Comparison of ENCODE assay signal across 8 mouse cellular contexts in the genomic region with DNA sequence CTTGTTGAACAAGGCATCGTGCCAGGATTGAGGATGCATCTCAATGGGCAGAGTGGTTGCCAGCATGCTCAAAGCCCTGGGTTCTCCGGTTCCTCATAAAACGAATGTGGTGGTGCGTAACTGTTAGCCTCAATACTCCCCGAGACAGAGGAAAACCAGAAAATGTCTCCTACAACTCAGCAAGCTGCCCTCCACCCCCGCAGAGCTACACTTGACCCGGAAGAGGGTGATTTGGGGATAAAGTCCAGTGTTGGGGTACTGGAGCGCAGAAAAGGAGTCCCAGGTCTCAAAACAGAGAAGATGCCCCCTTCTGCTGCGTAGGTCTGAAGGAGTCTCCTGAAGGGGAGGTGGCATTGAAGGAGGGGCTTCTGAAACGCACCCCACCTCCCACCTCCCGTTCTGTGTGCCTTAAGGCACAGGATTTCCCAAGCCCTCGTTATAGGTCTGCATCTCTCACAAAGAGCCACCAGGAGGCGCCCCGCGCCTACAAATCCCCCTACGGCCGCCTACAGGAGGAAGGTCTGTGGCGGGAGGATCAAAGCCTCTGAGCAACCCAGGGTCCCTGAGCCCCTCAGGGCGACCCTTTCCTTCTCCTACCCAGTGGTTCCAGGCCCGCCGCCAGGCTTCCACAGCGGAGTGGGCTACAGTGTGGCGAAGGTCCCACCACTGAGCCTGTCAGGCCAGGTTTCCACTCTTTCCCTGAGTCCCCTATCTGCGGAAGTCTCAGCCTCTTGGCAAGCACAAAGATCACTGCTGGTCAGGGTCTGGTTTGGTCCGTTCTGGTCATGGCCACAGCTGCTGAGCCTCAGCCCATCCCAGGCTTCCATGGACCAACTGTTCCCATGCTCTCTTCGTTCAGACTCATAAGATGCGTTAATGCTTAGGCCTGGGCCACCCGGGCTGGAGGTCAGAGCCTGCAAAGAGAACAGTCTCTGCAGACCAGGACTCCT. TPM values are rescaled to one million over a fixed set of nuclear protein-coding genes. Genes with fewer than 3 reads are reported as not detected.
DNase-seq lines count a peak whose midpoint lies in the region; ATAC-seq and TF ChIP-seq lines count a peak whose summit lies in the region.

No protein-coding gene starts in this region.

- peak; percentile 85 for TF ChIP-seq CTCF in gastrocnemius, adult 2 months (IDR thresholded peaks at IDR 0.05)

- no peak overlapping the region for H3K4me2 ChIP-seq in intestine, embryonic 14.5 days (ENCODE audit: low read length)

- no peak overlapping the region for H3K4me3 ChIP-seq in gastrocnemius, adult 2 months
- H3K4me3 ChIP-seq in intestine, embryonic 14.5 days (ENCODE audit: low read depth, low read length) = no peak overlapping the region
- H3K4me3 ChIP-seq in limb, embryonic 10.5 days = peak overlapping the region; percentile 13; the same call in 1 of the 2 replicates

- ATAC-seq in intestine, embryonic 14.5 days (replicated peaks; ENCODE audit: low FRiP score, low TSS enrichment, low read depth) = peak; percentile 33

- no peaks in the 10 kb centered on the region for H3K4me1 ChIP-seq in intestine, embryonic 14.5 days (replicated peaks; ENCODE audit: control insufficient read depth, insufficient read depth, low read length)
- H3K4me1 ChIP-seq in limb, embryonic 10.5 days = peaks cover 45% of the 10 kb centered on the region

- no peaks in the 10 kb centered on the region for H3K9me3 ChIP-seq in intestine, embryonic 14.5 days (ENCODE audit: control insufficient read depth, low read length)
- no peaks in the 10 kb centered on the region for H3K9me3 ChIP-seq in limb, embryonic 10.5 days (replicated peaks)

- H3K27ac ChIP-seq in gastrocnemius, adult 2 months = no peak overlapping the region
- no peak overlapping the region for H3K27ac ChIP-seq in intestine, embryonic 14.5 days (ENCODE audit: low read depth)
- 0 out of 2 replicates have a peak overlapping the region, but pooled peaks have one; percentile 30 for H3K27ac ChIP-seq in limb, embryonic 10.5 days

- H3K36me3 ChIP-seq in intestine, embryonic 14.5 days (ENCODE audit: control insufficient read depth, insufficient read depth, low read length) = no peaks in the 10 kb centered on the region
- no peaks in the 10 kb centered on the region for H3K36me3 ChIP-seq in limb, embryonic 10.5 days

- DNase-seq in right cerebral cortex, adult 18-20 months = peak; percentile 26
- no peak for DNase-seq in right cerebral cortex, postnatal 36 days (ENCODE audit: low spot score in 2 of 2)
- DNase-seq in cerebellum, adult 9-11 months = peak; percentile 43
- peak; percentile 72 for DNase-seq in gastrocnemius, adult 2 months
- peak; percentile 78 for DNase-seq in intestine, embryonic 14.5 days (ENCODE audit: low spot score)
- DNase-seq in limb, embryonic 10.5 days (ENCODE audit: low spot score) = peak; percentile 87
- peak; percentile 88 for DNase-seq in mesoderm, embryonic 11.5 days (ENCODE audit: low read depth, low spot score)
- peak; percentile 81 for DNase-seq in testis, postnatal 10 days (ENCODE audit: low spot score)

- intact Hi-C loops in gastrocnemius, adult 2 months (cut with DNase I) = loop anchor here (1.0 kb wide), 1 partner anchor 32 kb away; no protein-coding TSS in a partner anchor

- peaks cover 32% of the 10 kb centered on the region; the same call in 1 of the 2 replicates for H3K27me3 ChIP-seq in intestine, embryonic 14.5 days (replicated peaks; ENCODE audit: control insufficient read depth, insufficient read depth, low read length)
- peaks cover 70% of the 10 kb centered on the region for H3K27me3 ChIP-seq in limb, embryonic 10.5 days (ENCODE audit: low read depth, poor library complexity, severe bottlenecking)

- no peak overlapping the region for H3K9ac ChIP-seq in intestine, embryonic 14.5 days (ENCODE audit: low read length)

- WGBS in intestine, embryonic 14.5 days = 29% methylated on average over 28 of the region's 28 CpGs
- 26% methylated on average over 28 of the region's 28 CpGs for WGBS in limb, embryonic 10.5 days

RNA-seq across cellular contexts. Expression of a gene that starts 8.8 kb away (rescaled TPM):
- total RNA-seq in gastrocnemius, adult 2 months (2021) = not detected
- polyA plus RNA-seq in intestine, embryonic 14.5 days (2014; fragmentation: Nextera tagmentation; extraction: Ambion mirVana) = not detected in 2 replicates
- 0.06 TPM in 1 of 2 replicates, not detected in the other for polyA plus RNA-seq in limb, embryonic 10.5 days (2016; fragmentation: Nextera tagmentation; extraction: Ambion mirVana)

RNA-seq across cellular contexts. Expression of a gene that starts 16.1 kb away (rescaled TPM):
- total RNA-seq in gastrocnemius, adult 2 months (2021) = 1 to 10 TPM; 1.8 to 2.3 TPM
- polyA plus RNA-seq in intestine, embryonic 14.5 days (2014; fragmentation: Nextera tagmentation; extraction: Ambion mirVana) = not detected in 2 replicates
- 0.14 and 0.55 TPM in 2 replicates for polyA plus RNA-seq in limb, embryonic 10.5 days (2016; fragmentation: Nextera tagmentation; extraction: Ambion mirVana)

RNA-seq across cellular contexts. Expression of a gene that starts 18.0 kb away (rescaled TPM):
- total RNA-seq in gastrocnemius, adult 2 months (2021) = not detected
- 1.3 and 1.5 TPM in 2 replicates for polyA plus RNA-seq in intestine, embryonic 14.5 days (2014; fragmentation: Nextera tagmentation; extraction: Ambion mirVana)
- polyA plus RNA-seq in limb, embryonic 10.5 days (2016; fragmentation: Nextera tagmentation; extraction: Ambion mirVana) = 0.11 TPM in 2 replicates

RNA-seq across cellular contexts. Expression of a gene that starts 30.2 kb away (rescaled TPM):
- total RNA-seq in gastrocnemius, adult 2 months (2021) = not detected
- not detected in 2 replicates for polyA plus RNA-seq in intestine, embryonic 14.5 days (2014; fragmentation: Nextera tagmentation; extraction: Ambion mirVana)
- 0.26 and 0.81 TPM in 2 replicates for polyA plus RNA-seq in limb, embryonic 10.5 days (2016; fragmentation: Nextera tagmentation; extraction: Ambion mirVana)

RNA-seq across cellular contexts. Expression of a gene that starts 39.4 kb away (rescaled TPM):
- total RNA-seq in gastrocnemius, adult 2 months (2021) = 10 to 100 TPM; 53.0 to 57.0 TPM
- polyA plus RNA-seq in intestine, embryonic 14.5 days (2014; fragmentation: Nextera tagmentation; extraction: Ambion mirVana) = 131 and 141 TPM in 2 replicates
- 181 and 202 TPM in 2 replicates for polyA plus RNA-seq in limb, embryonic 10.5 days (2016; fragmentation: Nextera tagmentation; extraction: Ambion mirVana)

Comparison
In these comparisons a context has a peak if more than half of its experiments do, and no peak if none do; other contexts are left out.
1. DNase-seq: peak in right cerebral cortex, adult 18-20 months (single experiment), cerebellum, adult 9-11 months (single experiment), gastrocnemius, adult 2 months (single experiment), intestine, embryonic 14.5 days (single experiment), limb, embryonic 10.5 days (single experiment), mesoderm, embryonic 11.5 days (single experiment) and testis, postnatal 10 days (single experiment); none in right cerebral cortex, postnatal 36 days (0 of 2).